Mouse (Mus musculus) ES-E14 (cell line): Measurements from ENCODE around the gene Tbxa2r.

ENCODE experiments used
- CHD2 ChIP-seq: IDR thresholded peaks from 2 replicates; pipeline ENCODE4 v1.6.1; 2014; ENCODE audit warnings: mild to moderate bottlenecking, low read depth, low read length, inconsistent platforms
- HCFC1 ChIP-seq: IDR thresholded peaks from 2 replicates; pipeline ENCODE4 v1.6.1; 2012; ENCODE audit warnings: low read length, inconsistent platforms, borderline replicate concordance; ENCODE audit not compliant: insufficient read depth
- ZC3H11A ChIP-seq: IDR thresholded peaks from 2 replicates; pipeline ENCODE4 v1.6.1; 2012; ENCODE audit warnings: low read depth, mild to moderate bottlenecking, inconsistent platforms, low read length, borderline replicate concordance

GRCm38 (mm10) chr10:81349146-81349545 is 20.6 kb downstream of the Tbxa2r start:
- no peak for TF ChIP-seq CHD2
- TF ChIP-seq ZC3H11A, result no peak
- no peak for TF ChIP-seq HCFC1
